Mouse (Mus musculus) megakaryocyte-erythroid progenitor cell, adult 5-6 weeks (primary cell): ENCODE measurements around the gene Ddr2. TPM values are rescaled to one million over a fixed set of nuclear protein-coding genes. Genes with fewer than 3 reads are reported as not detected.

Experiments
- ATAC-seq: replicated peaks from 2 replicates; pipeline ENCODE4 v1.8.0; 2016; ENCODE audit warnings: mild to moderate bottlenecking, inconsistent platforms; ENCODE audit not compliant: severe bottlenecking, poor library complexity, low FRiP score, low TSS enrichment
- total RNA-seq, 2 experiments: library from RNA; stranded (forward) in 1 of 2; stranded (reverse) in 1 of 2; fragments of 200-1000, 215-1000 nt in 1 of 2; fragments of >200 nt in 1 of 2; fragmentation: Nextera tagmentation in 1 of 2; gene quantifications; 2 replicates each; pipeline ENCODE4 v1.2.3; 2014 to 2017

Ddr2 gene
- total RNA-seq (2014; fragmentation: Nextera tagmentation) = not detected in 2 replicates
- total RNA-seq (2017) = not detected in 2 replicates

DNA sequence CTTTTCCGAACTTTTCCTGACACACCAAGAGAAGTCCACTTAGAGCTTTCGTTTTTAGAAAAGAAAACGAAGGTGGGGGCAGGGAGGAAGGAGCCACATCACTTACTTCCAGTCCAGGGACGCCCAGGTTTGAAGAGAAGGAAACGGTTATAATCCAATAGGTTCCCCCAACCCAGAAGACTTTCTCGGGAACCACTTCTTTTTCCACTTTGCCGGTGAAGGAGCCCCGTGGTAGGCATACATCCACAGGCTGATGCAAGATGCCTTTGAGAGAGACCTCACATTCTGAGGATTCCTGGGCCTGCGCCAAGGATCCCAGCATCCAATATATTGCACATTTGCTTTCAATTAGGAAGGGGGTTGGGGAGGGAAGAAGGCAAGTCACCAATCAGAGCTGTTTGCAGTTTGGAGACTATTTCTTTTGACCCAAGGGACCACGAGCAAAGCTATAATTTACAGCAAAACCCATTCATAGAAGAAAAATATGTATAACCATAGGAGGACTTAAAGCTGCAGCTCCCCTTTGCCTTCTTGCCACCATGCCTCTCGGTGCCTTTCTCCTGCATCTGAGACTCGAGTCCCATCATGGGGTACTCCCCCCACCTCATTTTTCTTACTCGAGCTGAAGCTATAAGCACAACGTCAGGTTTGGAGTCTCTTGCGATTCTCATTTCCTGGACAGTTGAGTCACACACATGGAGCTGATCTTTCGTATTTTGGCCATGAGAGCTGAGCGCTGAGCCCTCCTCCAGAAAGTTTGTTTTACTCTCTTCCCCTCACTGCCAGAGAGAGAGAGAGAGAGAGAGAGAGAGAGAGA lies at the start of gene Ddr2:
Gene Ddr2 (minus strand): TSS at position 247 of the 817 bp plus-strand sequence.
- ATAC-seq = no peak

DNA sequence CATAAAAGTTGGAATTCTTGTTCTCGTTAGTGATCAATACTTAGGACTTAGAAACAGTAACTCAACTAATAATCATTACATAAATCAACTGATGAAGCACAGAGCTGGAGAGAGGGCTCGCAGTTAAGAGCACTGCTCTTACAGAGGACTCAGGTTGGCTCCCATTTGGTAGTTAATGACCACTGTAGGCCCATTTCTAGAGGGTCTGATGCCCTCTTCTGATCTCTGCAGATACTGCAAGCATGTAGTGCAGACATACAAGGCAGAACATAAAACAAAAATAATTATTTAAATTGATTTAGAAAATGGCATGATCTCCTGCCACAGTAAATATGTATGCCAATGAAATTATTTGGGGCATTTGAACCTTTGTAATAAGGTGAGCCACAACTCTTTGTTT lies 49.1 kb upstream of the Ddr2 start:
- no peak for ATAC-seq

GRCm38 (mm10) chr1:170155761-170156160 lies 45.2 kb upstream of the Ddr2 start:
- peak; percentile 36 for ATAC-seq

DNA sequence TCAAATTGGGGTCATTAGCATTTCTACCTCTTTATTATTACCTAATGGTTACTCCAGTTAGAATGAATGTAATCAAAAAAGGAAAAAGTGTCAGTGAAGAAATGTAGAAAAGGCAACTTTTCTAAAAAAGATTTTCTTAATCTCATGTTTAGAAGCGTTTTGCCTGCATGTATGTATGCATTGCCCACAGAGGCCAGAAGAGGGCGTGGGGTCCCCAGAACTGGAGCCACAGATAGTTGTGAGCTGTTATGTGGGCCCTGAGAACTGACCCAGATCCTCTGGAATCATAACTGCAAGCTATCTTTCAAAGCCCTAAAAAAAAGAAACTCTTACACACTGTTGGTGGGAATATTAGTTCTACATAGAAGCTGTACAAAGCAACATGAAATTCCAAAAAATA lies 44.7 kb upstream of the Ddr2 start:
- ATAC-seq = peak; percentile 46; the same call in 1 of the 2 replicates

GRCm38 (mm10) chr1:170153986-170154385 lies 43.4 kb upstream of the Ddr2 start:
- no peak for ATAC-seq

GRCm38 (mm10) chr1:170152552-170152951 lies 42.0 kb upstream of the Ddr2 start:
- no peak for ATAC-seq

- no peak for ATAC-seq
Measured at GRCm38 (mm10) chr1:170150870-170151269, 40.3 kb upstream of the Ddr2 start.

DNA sequence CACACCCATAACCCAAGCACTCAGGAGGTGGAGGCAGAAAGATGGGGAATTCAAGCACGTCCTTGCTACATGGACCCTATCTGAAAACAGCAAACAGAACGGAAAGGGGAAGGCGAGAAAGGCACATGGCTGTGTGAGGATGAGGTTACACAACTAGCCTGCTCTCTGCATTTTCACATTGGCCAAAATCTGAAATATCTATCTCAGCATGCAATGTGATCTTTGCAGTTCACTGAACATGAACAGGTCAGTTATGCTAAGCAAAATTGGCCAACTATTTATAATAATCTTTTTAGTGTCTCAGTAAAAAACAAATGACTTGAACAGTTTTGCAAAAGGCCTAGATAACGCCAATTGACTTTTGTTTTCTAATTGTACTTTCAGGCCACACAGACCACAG lies 39.2 kb upstream of the Ddr2 start:
- no peak for ATAC-seq

GRCm38 (mm10) chr1:170148536-170148935 lies 38.0 kb upstream of the Ddr2 start:
- peak; percentile 90 for ATAC-seq

GRCm38 (mm10) chr1:170147651-170148448 lies 37.3 kb upstream of the Ddr2 start:
- peak; percentile 57 for ATAC-seq

DNA sequence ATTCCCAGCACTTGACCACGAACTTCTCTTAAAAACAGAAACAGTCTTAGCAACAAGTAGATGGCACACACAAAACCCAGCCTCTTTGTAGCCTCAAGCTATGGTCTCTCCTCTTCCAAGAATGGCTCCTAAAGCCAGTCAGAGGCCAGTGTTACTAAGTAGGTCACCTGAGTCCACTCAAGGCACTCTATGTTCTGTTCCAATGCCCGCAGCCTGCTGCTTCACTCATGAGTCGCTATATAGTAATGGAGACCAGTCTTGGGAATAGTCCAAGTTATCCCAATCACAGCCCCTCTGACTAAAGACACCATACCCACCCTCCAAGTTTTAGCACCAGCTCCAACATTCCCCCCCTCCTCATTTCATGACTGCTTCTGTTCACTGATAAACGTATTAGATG lies 35.0 kb upstream of the Ddr2 start:
- no peak for ATAC-seq

- no peak for ATAC-seq
Measured at GRCm38 (mm10) chr1:170142256-170142871, 31.8 kb upstream of the Ddr2 start.

DNA sequence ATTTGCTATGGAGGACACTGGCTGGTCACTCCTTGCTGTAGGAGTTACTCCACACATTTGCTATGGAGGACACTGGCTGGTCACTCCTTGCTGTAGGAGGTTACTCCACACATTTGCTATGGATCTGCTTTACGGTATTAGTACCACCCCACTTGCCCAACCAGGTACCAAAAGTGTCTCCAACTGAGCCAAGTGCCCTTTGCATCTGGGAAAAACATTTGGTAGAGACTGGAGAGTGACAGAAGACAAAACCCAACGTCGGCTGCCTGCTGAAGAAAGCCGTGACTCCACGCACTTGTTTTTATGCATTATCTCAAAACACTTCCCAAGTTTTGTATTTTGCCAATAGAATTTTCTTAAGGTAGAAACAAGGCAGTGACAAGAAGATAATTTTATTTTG lies 31.1 kb upstream of the Ddr2 start:
- no peak for ATAC-seq

- peak; percentile 99 for ATAC-seq
Measured at GRCm38 (mm10) chr1:170136351-170137009, 25.9 kb upstream of the Ddr2 start.

- no peak for ATAC-seq
Measured at GRCm38 (mm10) chr1:170134264-170134663, 23.7 kb upstream of the Ddr2 start.

- ATAC-seq = no peak
Measured at GRCm38 (mm10) chr1:170130962-170131361, 20.4 kb upstream of the Ddr2 start.

DNA sequence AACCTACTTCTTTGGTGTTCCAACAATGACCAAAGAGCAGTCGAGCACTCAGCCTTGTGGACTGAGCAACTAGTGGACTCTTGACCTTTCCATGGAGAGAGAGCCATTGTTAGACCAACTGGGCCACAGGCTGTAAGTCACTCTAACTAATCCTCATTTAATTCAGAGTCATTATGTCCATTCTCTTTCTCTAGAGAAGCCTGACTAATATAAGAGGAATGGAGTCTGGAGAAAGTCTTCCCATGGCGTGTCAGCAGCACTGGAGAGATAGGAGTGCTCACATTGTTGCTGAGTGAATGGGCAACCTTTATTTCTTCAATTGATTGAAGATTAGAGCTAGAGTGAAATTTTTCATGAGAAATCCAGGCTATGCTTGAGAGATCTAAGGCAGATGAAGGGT lies 14.1 kb upstream of the Ddr2 start:
- ATAC-seq = no peak

- no peak for ATAC-seq
Measured at GRCm38 (mm10) chr1:170113616-170114015, 3.1 kb upstream of the Ddr2 start.

DNA sequence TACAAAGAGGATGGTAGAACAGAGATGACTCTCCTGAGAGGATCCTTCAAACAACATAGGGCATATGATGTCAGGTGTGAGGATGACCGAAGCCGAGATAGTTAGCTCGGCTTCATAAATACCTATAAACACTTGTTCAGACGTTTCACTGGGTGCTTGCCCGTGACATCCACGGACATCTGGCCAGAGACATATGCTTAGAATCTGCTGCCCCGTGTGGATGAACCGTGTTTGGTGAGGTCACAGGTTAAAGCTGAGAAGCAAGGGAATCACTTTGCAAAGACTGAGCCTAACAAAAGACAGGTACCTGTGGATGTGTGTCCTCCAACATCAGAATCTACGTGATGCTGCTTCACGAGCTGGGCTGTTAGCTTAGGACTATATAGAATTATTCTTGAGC lies 1.7 kb upstream of the Ddr2 start:
- ATAC-seq = no peak
